Mouse (Mus musculus): ENCODE data around the gene Piezo1.

GRCm38 (mm10) chr8:122497912-122498311 lies 53.2 kb downstream of the Piezo1 start:
- no peak for TF ChIP-seq POLR2A (IDR thresholded peaks at IDR 0.05; ENCODE audit: extremely low read depth, insufficient read depth, low read length)
- no peak for TF ChIP-seq CTCF (IDR thresholded peaks at IDR 0.05; ENCODE audit: extremely low read depth, insufficient read depth, low read length)
